Mouse (Mus musculus): ENCODE data around the gene Lmtk3. TPM values are rescaled to one million over a fixed set of nuclear protein-coding genes. Genes with fewer than 3 reads are reported as not detected.

Gene Lmtk3
- polyA plus RNA-seq (2012; rRNA removed): 126 and 130 TPM in 2 replicates

GRCm38 (mm10) chr7:45783511-45784091 is at the start of gene Lmtk3:
TSS of gene Lmtk3 (plus strand) at chr7:45783738.
- under 1% methylated on average over 38 of the region's 38 CpGs for WGBS
- peak; percentile 52; the same call in 1 of the 2 replicates for TF ChIP-seq POLR2A (IDR thresholded peaks at IDR 0.05; ENCODE audit: borderline replicate concordance, insufficient read depth, low read length)
- TF ChIP-seq CTCF (IDR thresholded peaks at IDR 0.05; ENCODE audit: borderline replicate concordance, insufficient read depth, low read depth, low read length): peak; percentile 30; the same call in 1 of the 2 replicates
- no peaks in the 10 kb centered on the region for H3K27me3 ChIP-seq (ENCODE audit: control insufficient read depth, insufficient read depth, low read length)
- H3K4me1 ChIP-seq (ENCODE audit: control insufficient read depth, insufficient read depth, low read length): 0 out of 2 replicates have a peak, but pooled peaks cover 2% of the 10 kb centered on the region
- H3K4me3 ChIP-seq (replicated peaks; ENCODE audit: insufficient read depth, low read depth, low read length): peak within 1 kb of the TSS; percentile 70
- peak; percentile 88 to 92 for DNase-seq
- H3K27ac ChIP-seq (ENCODE audit: insufficient read depth, low read length): peak within 1 kb of the TSS; percentile 31

GRCm38 (mm10) chr7:45739162-45739763 is 44.3 kb upstream of the Lmtk3 start:
- no peak overlapping the region for H3K27ac ChIP-seq (ENCODE audit: insufficient read depth, low read length)
- H3K4me1 ChIP-seq (ENCODE audit: control insufficient read depth, insufficient read depth, low read length): no peaks in the 10 kb centered on the region
- H3K27me3 ChIP-seq (ENCODE audit: control insufficient read depth, insufficient read depth, low read length): no peaks in the 10 kb centered on the region
- DNase-seq: peak; percentile 80 to 82
- TF ChIP-seq CTCF (IDR thresholded peaks at IDR 0.05; ENCODE audit: borderline replicate concordance, insufficient read depth, low read depth, low read length) (peak; percentile 79), POLR2A (IDR thresholded peaks at IDR 0.05; ENCODE audit: borderline replicate concordance, insufficient read depth, low read length) (no peak)
- 6% methylated on average over 9 of the region's 9 CpGs for WGBS
- no peak overlapping the region for H3K4me3 ChIP-seq (replicated peaks; ENCODE audit: insufficient read depth, low read depth, low read length)

- H3K27ac ChIP-seq (ENCODE audit: insufficient read depth, low read length): no peak overlapping the region
- WGBS: 63% methylated on average over 10 of the region's 10 CpGs
- TF ChIP-seq POLR2A (IDR thresholded peaks at IDR 0.05; ENCODE audit: borderline replicate concordance, insufficient read depth, low read length) (no peak), CTCF (IDR thresholded peaks at IDR 0.05; ENCODE audit: borderline replicate concordance, insufficient read depth, low read depth, low read length) (no peak)
- no peak for DNase-seq
- H3K27me3 ChIP-seq (ENCODE audit: control insufficient read depth, insufficient read depth, low read length): no peaks in the 10 kb centered on the region
- H3K4me3 ChIP-seq (replicated peaks; ENCODE audit: insufficient read depth, low read depth, low read length): no peak overlapping the region
- no peaks in the 10 kb centered on the region for H3K4me1 ChIP-seq (ENCODE audit: control insufficient read depth, insufficient read depth, low read length)
These were observed 43.7 kb upstream of the Lmtk3 start for GRCm38 (mm10) chr7:45739820-45740219.

GRCm38 (mm10) chr7:45741308-45741707 is 42.2 kb upstream of the Lmtk3 start:
- H3K4me3 ChIP-seq (replicated peaks; ENCODE audit: insufficient read depth, low read depth, low read length): no peak overlapping the region
- no peak for TF ChIP-seq POLR2A (IDR thresholded peaks at IDR 0.05; ENCODE audit: borderline replicate concordance, insufficient read depth, low read length)
- TF ChIP-seq CTCF (IDR thresholded peaks at IDR 0.05; ENCODE audit: borderline replicate concordance, insufficient read depth, low read depth, low read length): no peak
- no peaks in the 10 kb centered on the region for H3K4me1 ChIP-seq (ENCODE audit: control insufficient read depth, insufficient read depth, low read length)
- H3K27me3 ChIP-seq (ENCODE audit: control insufficient read depth, insufficient read depth, low read length): no peaks in the 10 kb centered on the region
- no peak overlapping the region for H3K27ac ChIP-seq (ENCODE audit: insufficient read depth, low read length)
- WGBS: 90% methylated on average over 12 of the region's 12 CpGs
- no peak for DNase-seq

GRCm38 (mm10) chr7:45741777-45742176 is 41.8 kb upstream of the Lmtk3 start:
- H3K27me3 ChIP-seq (ENCODE audit: control insufficient read depth, insufficient read depth, low read length): no peaks in the 10 kb centered on the region
- H3K4me3 ChIP-seq (replicated peaks; ENCODE audit: insufficient read depth, low read depth, low read length): peak overlapping the region; percentile 63
- TF ChIP-seq POLR2A (IDR thresholded peaks at IDR 0.05; ENCODE audit: borderline replicate concordance, insufficient read depth, low read length) (no peak), CTCF (IDR thresholded peaks at IDR 0.05; ENCODE audit: borderline replicate concordance, insufficient read depth, low read depth, low read length) (no peak)
- WGBS: 44% methylated on average over 11 of the region's 11 CpGs
- peak overlapping the region; percentile 32; the same call in 1 of the 2 replicates for H3K27ac ChIP-seq (ENCODE audit: insufficient read depth, low read length)
- H3K4me1 ChIP-seq (ENCODE audit: control insufficient read depth, insufficient read depth, low read length): no peaks in the 10 kb centered on the region
- peak in 1 of 2 experiments; percentile 38 for DNase-seq

GRCm38 (mm10) chr7:45742338-45742737 is 41.2 kb upstream of the Lmtk3 start:
- peak overlapping the region; percentile 63 for H3K4me3 ChIP-seq (replicated peaks; ENCODE audit: insufficient read depth, low read depth, low read length)
- H3K27ac ChIP-seq (ENCODE audit: insufficient read depth, low read length): peak overlapping the region; percentile 32; the same call in 1 of the 2 replicates
- H3K27me3 ChIP-seq (ENCODE audit: control insufficient read depth, insufficient read depth, low read length): no peaks in the 10 kb centered on the region
- H3K4me1 ChIP-seq (ENCODE audit: control insufficient read depth, insufficient read depth, low read length): no peaks in the 10 kb centered on the region
- peak; percentile 51 to 66 for DNase-seq
- WGBS: 14% methylated on average over 19 of the region's 19 CpGs
- TF ChIP-seq POLR2A (IDR thresholded peaks at IDR 0.05; ENCODE audit: borderline replicate concordance, insufficient read depth, low read length) (no peak), CTCF (IDR thresholded peaks at IDR 0.05; ENCODE audit: borderline replicate concordance, insufficient read depth, low read depth, low read length) (peak; percentile 24; the same call in 1 of the 2 replicates)

GRCm38 (mm10) chr7:45744387-45744786 is 39.2 kb upstream of the Lmtk3 start:
- H3K4me1 ChIP-seq (ENCODE audit: control insufficient read depth, insufficient read depth, low read length): no peaks in the 10 kb centered on the region
- TF ChIP-seq CTCF (IDR thresholded peaks at IDR 0.05; ENCODE audit: borderline replicate concordance, insufficient read depth, low read depth, low read length) (no peak), POLR2A (IDR thresholded peaks at IDR 0.05; ENCODE audit: borderline replicate concordance, insufficient read depth, low read length) (no peak)
- peak; percentile 54 to 69 for DNase-seq
- H3K27me3 ChIP-seq (ENCODE audit: control insufficient read depth, insufficient read depth, low read length): no peaks in the 10 kb centered on the region
- H3K4me3 ChIP-seq (replicated peaks; ENCODE audit: insufficient read depth, low read depth, low read length): no peak overlapping the region
- WGBS: 40% methylated on average over 2 of the region's 2 CpGs
- no peak overlapping the region for H3K27ac ChIP-seq (ENCODE audit: insufficient read depth, low read length)

- no peak for TF ChIP-seq POLR2A (IDR thresholded peaks at IDR 0.05; ENCODE audit: borderline replicate concordance, insufficient read depth, low read length)
- peak; percentile 33; the same call in 1 of the 2 replicates for TF ChIP-seq CTCF (IDR thresholded peaks at IDR 0.05; ENCODE audit: borderline replicate concordance, insufficient read depth, low read depth, low read length)
- Histone ChIP-seq H3K4me1 (ENCODE audit: control insufficient read depth, insufficient read depth, low read length) (no peaks in the 10 kb centered on the region), H3K27ac (ENCODE audit: insufficient read depth, low read length) (no peak overlapping the region), H3K27me3 (ENCODE audit: control insufficient read depth, insufficient read depth, low read length) (no peaks in the 10 kb centered on the region), H3K4me3 (replicated peaks; ENCODE audit: insufficient read depth, low read depth, low read length) (no peak overlapping the region)
- DNase-seq: no peak
- 70% methylated on average over 6 of the region's 6 CpGs for WGBS
These were observed 37.0 kb upstream of the Lmtk3 start for GRCm38 (mm10) chr7:45746518-45746917.

Measured in cerebellum, adult 2 months (tissue).